Comparison of ENCODE assay signal across 26 mouse cellular contexts in genomic region chr12:84989456-84989855, GRCm38 (mm10). TPM values are rescaled to one million over a fixed set of nuclear protein-coding genes. Genes with fewer than 3 reads are reported as not detected.
A peak's percentile ranks its signal among the peaks of the same experiment; 100 is the strongest.
DNase-seq lines count a peak whose midpoint lies in the region; ATAC-seq and TF ChIP-seq lines count a peak whose summit lies in the region.
"Had no signal": no experiment of that assay in that cellular context is flagged by ENCODE, and none has a peak within 500 bp of the region (broad histone marks: within the 10 kb centered on the region; RNA-seq: fewer than 3 reads in every experiment).

No protein-coding gene starts in this region.

- H3K27ac ChIP-seq in intestine, postnatal 0 days (ENCODE audit: low read depth, low read length), result no peak overlapping the region
- H3K27ac ChIP-seq: embryonic facial prominence, embryonic 13.5 days; gastrocnemius, adult 2 months; heart, adult 2 months; heart, embryonic 10.5 days; heart, embryonic 13.5 days; hindbrain, embryonic 12.5 days; intestine, embryonic 15.5 days had no signal

- H3K4me3 ChIP-seq in intestine, postnatal 0 days (ENCODE audit: low read depth, low read length), result no peak overlapping the region
- H3K4me3 ChIP-seq: embryonic facial prominence, embryonic 13.5 days; gastrocnemius, adult 2 months; heart, adult 2 months; heart, embryonic 10.5 days; heart, embryonic 13.5 days; hindbrain, embryonic 12.5 days; intestine, embryonic 15.5 days had no signal

- no peak overlapping the region for H3K4me2 ChIP-seq in intestine, postnatal 0 days (replicated peaks; ENCODE audit: low read depth)
- H3K4me2 ChIP-seq: embryonic facial prominence, embryonic 13.5 days; heart, embryonic 13.5 days; hindbrain, embryonic 12.5 days; intestine, embryonic 15.5 days had no signal

- no peaks in the 10 kb centered on the region for H3K36me3 ChIP-seq in intestine, postnatal 0 days (ENCODE audit: control insufficient read depth, insufficient read depth)

- WGBS in intestine, postnatal 0 days, result 72% methylated on average over 4 of the region's 4 CpGs

- DNase-seq in adrenal gland, adult 8-10 months, result peak; percentile 28
- no peak for DNase-seq in adrenal gland, postnatal 4 days (ENCODE audit: low spot score in 2 of 2)
- DNase-seq in heart, adult 11 months, result peak; percentile 81
- no peak for DNase-seq in heart, postnatal 25 days (ENCODE audit: low spot score)
- DNase-seq in NIH3T3 (ENCODE audit: low read depth), result peak; percentile 27
- peak; percentile 52 for DNase-seq in adrenal gland, postnatal 14 days
- DNase-seq: B cell, adult 2 months; cerebellum, adult 11 months; cerebellum, adult 2 months; cerebellum, adult 9-11 months; cerebellum, postnatal 25 days; forebrain, postnatal 0 days; gastrocnemius, adult 2 months; gastrocnemius, postnatal 14 days; heart, adult 2 months; kidney, adult 18-20 months; kidney, adult 9 months had no signal

- no peaks in the 10 kb centered on the region for H3K4me1 ChIP-seq in intestine, postnatal 0 days (replicated peaks; ENCODE audit: control insufficient read depth, insufficient read depth, low read length)
- H3K4me1 ChIP-seq: embryonic facial prominence, embryonic 13.5 days; heart, embryonic 10.5 days; heart, embryonic 13.5 days; hindbrain, embryonic 12.5 days; intestine, embryonic 15.5 days had no signal

- no peaks in the 10 kb centered on the region for H3K27me3 ChIP-seq in intestine, postnatal 0 days (replicated peaks; ENCODE audit: control insufficient read depth, insufficient read depth, low read length)
- H3K27me3 ChIP-seq: embryonic facial prominence, embryonic 13.5 days; heart, embryonic 13.5 days; intestine, embryonic 15.5 days had no signal

- H3K9ac ChIP-seq in intestine, postnatal 0 days (ENCODE audit: low read depth, low read length), result no peak overlapping the region
- H3K9ac ChIP-seq: embryonic facial prominence, embryonic 13.5 days; forebrain, postnatal 0 days; heart, embryonic 13.5 days; hindbrain, embryonic 12.5 days; intestine, embryonic 15.5 days had no signal

- ATAC-seq in megakaryocyte, adult 5-6 weeks (ENCODE audit: poor library complexity, severe bottlenecking), result no peak
- no peak for ATAC-seq in intestine, postnatal 0 days
- ATAC-seq: forebrain, embryonic 14.5 days; forebrain, postnatal 0 days; hindbrain, embryonic 16.5 days; intestine, embryonic 15.5 days had no signal

- TF ChIP-seq CTCF in intestine, postnatal 0 days (IDR thresholded peaks at IDR 0.05; ENCODE audit: low read depth), result no peak

- intact Hi-C loops in heart, postnatal 25 days (cut with DNase I), result no loop called here

- H3K9me3 ChIP-seq in intestine, postnatal 0 days (ENCODE audit: control insufficient read depth), result no peaks in the 10 kb centered on the region
- H3K9me3 ChIP-seq: embryonic facial prominence, embryonic 13.5 days; heart, embryonic 10.5 days; intestine, embryonic 15.5 days had no signal

RNA-seq across cellular contexts. Expression of gene Ylpm1, which starts 6.7 kb away (rescaled TPM):
- total RNA-seq in adrenal gland, adult 8-10 months (2022), result 10 to 100 TPM; 49.2 to 81.8 (median 54.0) TPM
- total RNA-seq in adrenal gland, postnatal 4 days (2021), result 10 to 100 TPM; 58.2 to 71.2 TPM
- 10 to 100 TPM; 26.6 to 26.7 TPM for total RNA-seq in heart, postnatal 25 days (2021)
- total RNA-seq in adrenal gland, postnatal 14 days (2021), result 46.0 and 53.3 TPM in 2 replicates
- 40.5 and 44.3 TPM in 2 replicates for total RNA-seq in megakaryocyte, adult 5-6 weeks (2015)
- 31.0 and 35.2 TPM in 2 replicates for total RNA-seq in megakaryocyte, adult 5-6 weeks (2017)
- 12.4 and 12.8 TPM in 2 replicates for polyA plus RNA-seq in intestine, postnatal 0 days (2015; fragmentation: Nextera tagmentation; extraction: Ambion mirVana)

RNA-seq across cellular contexts. Expression of gene Arel1, which starts 18.8 kb away (rescaled TPM):
- total RNA-seq in adrenal gland, adult 8-10 months (2022), result 10 to 100 TPM; 37.9 to 47.3 (median 42.6) TPM
- 10 to 100 TPM; 34.7 to 38.1 TPM for total RNA-seq in adrenal gland, postnatal 4 days (2021)
- 10 to 100 TPM; 37.2 to 38.5 TPM for total RNA-seq in heart, postnatal 25 days (2021)
- total RNA-seq in adrenal gland, postnatal 14 days (2021), result 27.9 and 35.2 TPM in 2 replicates
- 22.0 and 24.6 TPM in 2 replicates for total RNA-seq in megakaryocyte, adult 5-6 weeks (2015)
- 34.3 and 34.4 TPM in 2 replicates for total RNA-seq in megakaryocyte, adult 5-6 weeks (2017)
- polyA plus RNA-seq in intestine, postnatal 0 days (2015; fragmentation: Nextera tagmentation; extraction: Ambion mirVana), result 5.1 and 5.5 TPM in 2 replicates

RNA-seq across cellular contexts. Expression of gene Fcf1, which starts 18.8 kb away (rescaled TPM):
- total RNA-seq in adrenal gland, adult 8-10 months (2022), result 100 to 1,000 TPM in 1 of 4 experiments, 10 to 100 TPM in 3; 74.7 to 101 (median 92.7) TPM
- total RNA-seq in adrenal gland, postnatal 4 days (2021), result 100 to 1,000 TPM in 1 of 2 experiments, 10 to 100 TPM in 1; 99.5 to 108 TPM
- total RNA-seq in heart, postnatal 25 days (2021), result 10 to 100 TPM; 28.4 to 34.6 TPM
- 96.0 and 111 TPM in 2 replicates for total RNA-seq in adrenal gland, postnatal 14 days (2021)
- total RNA-seq in megakaryocyte, adult 5-6 weeks (2015), result 98.7 and 109 TPM in 2 replicates
- 88.8 and 107 TPM in 2 replicates for total RNA-seq in megakaryocyte, adult 5-6 weeks (2017)
- polyA plus RNA-seq in intestine, postnatal 0 days (2015; fragmentation: Nextera tagmentation; extraction: Ambion mirVana), result 91.3 and 97.3 TPM in 2 replicates

Comparison
In these comparisons a context has a peak if more than half of its experiments do, and no peak if none do; other contexts are left out.
1. DNase-seq: peak in adrenal gland, adult 8-10 months (single experiment), heart, adult 11 months (single experiment), NIH3T3 (single experiment) and adrenal gland, postnatal 14 days (single experiment); none in adrenal gland, postnatal 4 days (0 of 2) and heart, postnatal 25 days (single experiment).